Mouse (Mus musculus): ENCODE data around the gene Agrp.
"Not testable (repeated sequence)": the region's sequence is repeated elsewhere in the genome, so short reads cannot be mapped to it uniquely, and the experiment has no call there.

Agrp gene

DNA sequence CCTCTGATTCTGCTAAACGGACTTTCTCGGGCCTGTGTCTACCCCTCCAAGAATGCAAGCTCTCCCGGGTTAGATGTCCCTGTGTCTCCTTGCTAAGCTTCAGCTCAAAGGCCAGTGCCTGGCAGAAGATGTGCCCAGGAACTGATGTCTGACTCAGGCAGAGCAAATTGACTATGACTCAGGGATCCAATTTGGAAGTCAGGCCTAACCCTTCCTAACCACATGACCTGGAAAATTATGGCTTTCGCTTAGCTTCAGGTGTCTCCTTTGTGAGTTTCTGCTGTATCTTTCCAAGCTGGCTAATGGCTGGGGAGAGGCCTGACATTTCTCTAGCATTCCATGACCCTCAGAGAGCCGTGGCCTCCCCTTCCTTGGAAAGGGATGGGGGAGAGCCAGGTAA is 35.9 kb downstream of the Agrp start:
- no peak for DNase-seq (ENCODE audit: low read depth, low spot score)

DNA sequence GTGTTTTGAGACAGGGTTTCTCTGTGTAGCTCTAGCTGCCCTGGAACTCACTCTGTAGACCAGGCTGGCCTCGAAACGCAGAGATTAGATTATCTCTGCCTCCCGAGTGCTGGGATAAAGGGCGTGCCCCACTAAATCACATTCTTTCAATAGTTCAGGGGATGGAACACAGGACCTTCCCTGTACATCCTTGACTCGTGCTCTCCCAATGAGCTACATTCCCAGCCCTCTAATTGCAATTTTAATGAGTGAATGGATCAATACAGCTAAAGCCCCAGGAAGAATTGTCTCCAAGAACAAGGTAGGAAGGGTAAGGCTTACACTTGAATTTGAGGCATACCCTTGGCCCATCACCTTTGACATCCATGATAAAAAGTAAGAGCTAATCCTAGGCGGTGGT is 38.4 kb downstream of the Agrp start:
- DNase-seq (ENCODE audit: low read depth, low spot score) = no peak

GRCm38 (mm10) chr8:105596362-105597034 is 40.7 kb downstream of the Agrp start:
- peak; percentile 45 for DNase-seq (ENCODE audit: low read depth, low spot score)

DNA sequence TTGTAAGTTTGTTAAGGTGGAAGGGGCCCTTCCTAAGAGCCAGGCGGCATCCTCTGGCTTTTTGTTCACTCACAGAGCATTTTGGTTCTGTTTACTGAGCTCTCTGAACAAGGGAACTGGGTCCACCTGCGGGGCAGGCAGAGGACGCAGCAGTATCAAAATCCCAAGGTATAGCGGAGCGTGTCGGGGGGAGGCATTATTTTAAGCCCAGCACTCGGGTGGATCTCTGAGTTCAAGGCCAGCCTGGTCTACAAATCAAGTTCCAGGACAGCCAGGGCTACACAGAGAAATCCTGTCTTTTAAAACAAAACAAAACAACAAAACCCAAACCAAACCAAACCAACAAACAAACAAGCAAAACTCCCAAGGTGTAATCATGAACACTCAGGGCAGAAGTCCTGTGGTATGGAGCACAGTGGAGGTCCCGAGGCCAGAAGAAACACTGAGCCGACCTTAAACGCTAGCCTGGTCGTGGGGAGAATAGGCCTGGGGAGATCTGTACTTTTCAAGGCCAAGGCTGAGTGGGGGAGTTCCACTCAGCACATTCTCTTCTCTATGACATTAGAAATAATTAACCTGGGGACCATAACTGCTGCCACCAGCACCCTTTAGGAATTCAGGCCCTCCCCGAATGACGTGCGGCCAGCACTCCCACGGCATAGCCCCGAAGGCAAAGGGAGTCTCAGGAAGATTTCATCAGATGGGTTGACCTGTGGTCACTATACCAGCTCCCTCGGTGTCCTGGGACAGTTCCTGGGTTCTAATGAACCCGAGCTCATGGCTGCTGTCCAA is 42.5 kb downstream of the Agrp start:
- no peak for DNase-seq (ENCODE audit: low read depth, low spot score)

- peak; percentile 56 for DNase-seq (ENCODE audit: low read depth, low spot score)
These were observed 43.3 kb downstream of the Agrp start for GRCm38 (mm10) chr8:105593859-105594258.

DNA sequence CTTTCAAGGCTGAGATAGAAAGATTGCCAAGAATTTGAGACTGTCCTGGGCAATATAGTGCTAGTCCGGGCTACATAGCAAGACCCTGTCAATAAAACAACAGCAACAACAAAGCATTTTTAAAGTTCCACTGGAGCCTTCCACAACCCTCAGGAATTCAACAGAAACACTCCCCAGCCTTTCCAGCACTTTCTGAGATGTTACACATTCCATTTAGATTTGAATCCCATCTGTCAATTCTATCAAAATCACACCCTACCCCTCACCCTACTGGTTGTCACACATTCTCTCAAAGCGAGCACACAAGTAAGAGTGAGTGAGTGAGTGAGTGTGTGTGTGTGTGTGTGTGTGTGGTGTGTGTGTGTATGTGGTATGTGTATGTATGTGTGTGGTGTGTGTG is 44.8 kb downstream of the Agrp start:
- DNase-seq (ENCODE audit: low read depth, low spot score) = no peak

DNA sequence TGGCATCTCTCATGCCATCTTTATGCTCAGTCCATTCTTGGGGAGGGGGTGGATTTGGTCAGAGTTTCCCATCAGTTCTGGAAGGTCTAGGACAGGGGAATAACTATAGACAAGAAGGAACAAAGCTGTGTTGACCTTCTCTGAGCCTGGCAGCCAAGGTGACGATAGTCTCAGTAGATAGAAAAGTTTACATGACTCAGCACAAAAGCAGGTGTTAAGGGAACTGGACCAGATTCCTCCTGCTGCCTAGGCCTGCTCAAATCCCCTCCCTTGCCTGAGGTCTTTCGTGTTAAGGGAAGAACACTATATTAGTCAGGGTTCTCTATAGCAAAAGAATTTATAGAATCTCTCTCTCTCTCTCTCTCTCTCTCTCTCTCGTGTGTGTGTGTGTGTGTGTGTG is 57.5 kb downstream of the Agrp start:
- no peak for DNase-seq (ENCODE audit: low read depth, low spot score)

DNA sequence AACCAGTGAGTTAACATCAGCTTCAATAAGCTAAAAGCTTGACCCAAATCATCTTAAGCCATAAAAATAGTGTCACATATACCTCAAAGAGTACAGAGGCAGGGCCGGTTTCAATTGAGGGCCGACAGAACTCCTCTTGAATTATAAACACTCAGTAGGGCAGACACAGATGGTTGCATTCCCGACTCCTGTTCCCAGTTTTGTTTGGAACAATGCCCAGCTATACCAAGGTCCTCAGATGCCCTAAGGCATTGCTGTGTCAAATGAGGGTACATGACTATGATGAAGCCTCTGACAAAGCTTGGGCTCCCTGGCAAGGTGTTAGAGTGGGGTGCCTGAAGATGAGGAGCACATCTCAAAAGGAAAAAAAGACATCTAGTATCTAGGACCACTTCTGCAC is 61.7 kb downstream of the Agrp start:
- DNase-seq (ENCODE audit: low read depth, low spot score) = no peak

DNA sequence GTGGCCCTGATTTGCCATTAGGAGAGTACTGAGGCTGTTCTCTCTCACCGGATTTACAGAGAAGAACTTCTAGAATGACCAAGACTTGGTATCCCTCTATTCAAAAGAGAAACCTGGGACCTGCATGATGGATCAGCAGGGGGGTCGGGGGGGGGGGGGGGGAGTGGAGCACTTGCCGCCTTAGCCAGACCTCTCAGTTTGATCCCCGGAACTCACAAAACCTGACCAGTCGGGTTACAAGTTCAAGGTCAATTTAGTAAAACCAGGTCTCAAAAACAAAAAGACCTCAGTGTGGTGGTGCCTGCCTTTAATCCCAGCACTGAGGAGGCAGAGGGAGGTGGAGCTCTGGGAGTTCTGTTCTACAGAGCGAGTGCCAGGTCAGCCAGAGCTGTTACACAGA is 62.5 kb downstream of the Agrp start:
- no peak for DNase-seq (ENCODE audit: low read depth, low spot score)

DNA sequence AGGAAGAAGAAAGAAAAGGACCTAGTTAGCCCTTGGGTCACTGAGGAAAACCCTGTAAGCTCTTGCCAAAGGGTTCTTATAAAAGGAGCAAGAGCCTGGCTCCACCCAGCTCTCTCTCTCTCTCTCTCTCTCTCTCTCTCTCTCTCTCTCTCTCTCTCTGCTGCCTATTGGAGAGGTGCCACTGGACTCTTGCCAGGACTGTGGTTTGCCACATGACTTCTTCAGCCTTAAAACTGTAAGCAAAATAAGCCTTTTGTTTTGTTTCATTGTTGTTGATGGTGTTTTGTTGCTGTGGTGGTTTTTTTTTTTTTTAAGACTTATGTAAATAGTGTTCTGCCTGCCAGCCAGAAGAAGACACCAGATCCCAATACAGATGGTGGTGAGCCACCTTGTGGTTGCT is 63.8 kb downstream of the Agrp start:
- no peak for DNase-seq (ENCODE audit: low read depth, low spot score)

GRCm38 (mm10) chr8:105571810-105572209 is 65.4 kb downstream of the Agrp start:
- DNase-seq (ENCODE audit: low read depth, low spot score) = no peak

- no peak for DNase-seq (ENCODE audit: low read depth, low spot score)
These were observed 70.2 kb downstream of the Agrp start for GRCm38 (mm10) chr8:105566703-105567595.

GRCm38 (mm10) chr8:105565952-105566702 is 71.1 kb downstream of the Agrp start, which contains the start of gene Atp6v0d1:
Gene Atp6v0d1 (minus strand): TSS chr8:105566047.
- DNase-seq (ENCODE audit: low read depth, low spot score) = peak; percentile 100

DNA sequence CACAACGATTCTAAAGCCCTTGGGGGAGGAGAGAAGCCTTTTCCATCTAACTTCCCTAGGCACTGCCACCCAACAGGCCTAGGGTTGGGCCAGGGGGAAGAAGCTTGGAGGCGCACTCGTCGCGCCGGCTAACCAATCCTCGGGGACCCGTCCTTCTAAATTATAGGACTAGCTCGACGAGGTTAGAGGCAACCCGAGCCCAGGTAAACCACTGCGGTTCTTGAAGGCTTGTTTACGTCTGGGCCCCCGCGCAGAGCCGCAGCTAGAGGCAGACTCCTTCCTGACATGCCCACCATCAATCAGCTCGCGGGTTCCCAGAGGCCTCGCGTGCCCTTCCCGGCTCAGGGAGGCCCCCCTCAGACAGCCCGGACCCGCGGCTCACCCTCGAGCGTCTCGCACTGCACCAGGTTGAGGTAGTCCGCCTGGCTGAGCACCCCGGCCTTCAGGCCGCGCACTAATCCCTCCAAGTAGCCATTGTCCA is 71.8 kb downstream of the Agrp start:
- DNase-seq (ENCODE audit: low read depth, low spot score) = no peak

DNA sequence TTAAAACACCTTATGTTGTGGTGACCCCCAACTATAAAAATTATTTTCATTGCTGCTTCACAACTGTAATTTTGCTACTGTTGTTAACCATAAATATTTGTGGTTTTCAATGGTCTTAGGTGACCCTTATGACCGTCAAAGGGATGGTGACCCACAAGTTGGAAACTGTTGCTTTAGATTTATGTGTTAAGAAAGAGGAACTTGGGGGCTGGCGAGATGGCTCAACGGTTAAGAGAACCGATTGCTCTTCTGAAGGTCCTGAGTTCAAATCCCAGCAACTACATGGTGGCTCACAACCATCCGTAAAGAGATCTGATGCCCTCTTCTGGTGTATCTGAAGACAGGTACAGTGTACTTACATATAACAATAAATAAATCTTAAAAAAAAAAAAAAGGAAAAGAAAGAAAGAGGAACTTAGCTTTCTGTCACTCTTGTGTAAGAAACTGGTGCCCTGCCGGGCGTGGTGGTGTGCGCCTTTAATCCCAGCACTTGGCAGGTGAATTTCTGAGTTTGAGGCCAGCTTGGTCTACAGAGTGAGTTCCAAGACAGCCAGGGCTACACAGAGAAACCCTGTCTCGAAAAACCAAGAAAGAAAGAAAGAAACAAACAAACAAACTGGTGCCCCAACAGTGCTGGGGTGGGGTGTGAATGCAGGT is 72.5 kb downstream of the Agrp start:
- DNase-seq (ENCODE audit: low read depth, low spot score) = not testable (repeated sequence)

DNA sequence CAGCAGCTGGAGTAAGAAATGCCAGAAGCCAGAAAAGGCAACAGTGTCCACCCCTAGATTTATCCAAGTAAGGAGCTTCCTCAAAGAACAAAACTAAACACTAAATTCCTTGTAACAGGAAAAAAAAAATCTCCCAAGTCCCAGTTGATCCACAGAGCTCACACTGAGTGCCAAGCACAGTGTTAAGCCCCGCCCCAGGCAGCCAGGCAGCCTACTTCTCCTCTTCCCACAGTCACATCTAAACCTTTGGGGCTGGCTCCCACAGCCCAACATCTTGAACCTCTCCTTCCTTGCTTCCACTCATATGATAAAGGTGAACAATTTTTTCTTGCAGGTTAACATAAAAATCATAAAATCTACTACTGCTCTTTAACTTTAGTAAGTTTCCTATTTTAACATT is 73.3 kb downstream of the Agrp start:
- no peak for DNase-seq (ENCODE audit: low read depth, low spot score)

- DNase-seq (ENCODE audit: low read depth, low spot score) = no peak
These were observed 74.3 kb downstream of the Agrp start for GRCm38 (mm10) chr8:105562863-105563262.

- no peak for DNase-seq (ENCODE audit: low read depth, low spot score)
These were observed 82.0 kb downstream of the Agrp start for GRCm38 (mm10) chr8:105555230-105555629.

DNA sequence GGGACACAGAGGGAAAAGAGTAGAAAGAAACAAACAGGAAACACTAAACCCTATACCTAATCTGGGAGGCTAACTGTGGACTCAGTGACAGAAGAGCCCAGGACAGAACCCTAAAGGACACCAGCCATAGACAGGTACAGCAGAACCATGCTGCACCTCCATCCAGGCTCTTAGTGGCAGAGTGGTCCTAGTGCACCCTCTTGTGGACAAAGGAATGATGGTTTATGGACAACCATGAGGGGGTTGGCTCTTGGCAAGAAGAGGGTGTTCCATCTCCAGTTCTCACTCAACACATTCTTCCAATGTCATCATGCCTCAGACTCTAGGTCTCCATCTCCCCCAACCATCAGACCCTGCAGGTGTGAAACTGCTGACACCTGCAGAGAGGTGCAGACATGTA is 83.1 kb downstream of the Agrp start:
- DNase-seq (ENCODE audit: low read depth, low spot score) = peak; percentile 65

- no peak for DNase-seq (ENCODE audit: low read depth, low spot score)
These were observed 84.4 kb downstream of the Agrp start for GRCm38 (mm10) chr8:105552824-105553223.

- DNase-seq (ENCODE audit: low read depth, low spot score) = no peak
These were observed 85.2 kb downstream of the Agrp start for GRCm38 (mm10) chr8:105552032-105552431.
